Mouse (Mus musculus) thymus, adult 2 months (tissue): ENCODE results near the gene Oser1. TPM values are rescaled to one million over a fixed set of nuclear protein-coding genes. Genes with fewer than 3 reads are reported as not detected.

Experiments
- DNase-seq: peaks from one replicate; pipeline ENCODE4 v3.0.0; 2021
- H3K27ac ChIP-seq: fragments of 200-500 bp; 2 replicates; pipeline ENCODE4 v1.5.1; 2012; ENCODE audit warnings: low read length, control low read depth; ENCODE audit not compliant: control insufficient read depth, insufficient read depth
- H3K27me3 ChIP-seq: fragments of 200-500 bp; 2 replicates; pipeline ENCODE4 v1.6.1; 2012; ENCODE audit warnings: mild to moderate bottlenecking, low read length, moderate library complexity, mixed read lengths; ENCODE audit not compliant: control insufficient read depth, insufficient read depth
- H3K36me3 ChIP-seq: fragments of 200-500 bp; 2 replicates; pipeline ENCODE4 v1.6.1; 2012; ENCODE audit warnings: mild to moderate bottlenecking, low read length, moderate library complexity; ENCODE audit not compliant: control insufficient read depth, insufficient read depth
- H3K4me1 ChIP-seq: fragments of 200-500 bp; replicated peaks from 2 replicates; pipeline ENCODE4 v1.6.1; 2012; ENCODE audit warnings: low read length; ENCODE audit not compliant: control insufficient read depth, insufficient read depth
- H3K4me3 ChIP-seq: fragments of 200-500 bp; 2 replicates; pipeline ENCODE4 v1.5.1; 2012; ENCODE audit warnings: mild to moderate bottlenecking, low read length, control low read depth, moderate library complexity; ENCODE audit not compliant: control insufficient read depth, insufficient read depth
- CTCF ChIP-seq: fragments of 200-500 bp; IDR thresholded peaks from 2 replicates; pipeline ENCODE4 v1.5.1; 2012; ENCODE audit warnings: mild to moderate bottlenecking, control low read depth, low read length, moderate library complexity, borderline replicate concordance; ENCODE audit not compliant: control insufficient read depth, poor library complexity, insufficient read depth; ENCODE audit errors: extremely low read depth
- POLR2A ChIP-seq: fragments of 200-500 bp; IDR thresholded peaks from 2 replicates; pipeline ENCODE4 v1.6.1; 2012; ENCODE audit warnings: mild to moderate bottlenecking, low read length, control low read depth, moderate library complexity; ENCODE audit not compliant: control insufficient read depth, poor library complexity, insufficient read depth; ENCODE audit errors: extremely low read depth
- WGBS: fragments of 180-500 bp; shearing (Covaris S2); methylation state at CpG from one replicate; pipeline ENCODE4 v1.1.7; 2018; 5-methylcytosine and 5-hydroxymethylcytosine counted together
- polyA plus RNA-seq: library from polyadenylated mRNA; depleted of rRNA; stranded (reverse); fragments of >200 nt; gene quantifications from 2 replicates; pipeline ENCODE4 v1.2.3, GENCODE M21; 2012

Gene Oser1
- polyA plus RNA-seq, 1 experiment: 18.5 TPM

DNA sequence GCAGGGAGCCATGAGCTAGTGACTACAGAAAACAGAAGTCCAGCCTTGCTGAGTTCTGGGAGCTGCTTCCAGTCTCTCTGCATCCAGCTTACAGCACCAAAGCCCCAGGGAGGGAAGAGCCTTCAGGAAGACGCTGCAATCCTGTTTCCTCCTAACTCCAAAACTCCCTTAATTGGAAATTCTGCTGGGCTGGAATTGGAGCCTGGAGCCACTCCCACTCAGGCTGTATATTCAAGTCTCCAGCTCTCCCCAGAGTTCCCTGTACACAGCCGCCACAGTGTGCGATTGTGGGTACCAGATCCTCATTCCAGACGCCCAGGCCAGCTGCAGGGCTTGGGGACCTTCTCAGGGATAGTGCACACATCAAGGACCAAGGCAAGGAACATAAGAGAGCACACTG is 54.3 kb downstream of the Oser1 start:
- Histone ChIP-seq H3K4me3 (no peak overlapping the region), H3K27me3 (no peaks in the 10 kb centered on the region), H3K27ac (no peak overlapping the region), H3K4me1 (no peaks in the 10 kb centered on the region), H3K36me3 (no peaks in the 10 kb centered on the region)
- 62% methylated on average over 4 of the region's 4 CpGs for WGBS
- no peak for DNase-seq
- no peak for TF ChIP-seq CTCF
- no peak for TF ChIP-seq POLR2A

GRCm38 (mm10) chr2:163364785-163365541 is 59.5 kb downstream of the Oser1 start:
- TF ChIP-seq POLR2A: no peak
- TF ChIP-seq CTCF: no peak
- Histone ChIP-seq H3K4me3 (no peak overlapping the region), H3K36me3 (no peaks in the 10 kb centered on the region), H3K27ac (no peak overlapping the region), H3K4me1 (no peaks in the 10 kb centered on the region), H3K27me3 (no peaks in the 10 kb centered on the region)
- DNase-seq: no peak
- WGBS: 83% methylated on average over 18 of the region's 18 CpGs

DNA sequence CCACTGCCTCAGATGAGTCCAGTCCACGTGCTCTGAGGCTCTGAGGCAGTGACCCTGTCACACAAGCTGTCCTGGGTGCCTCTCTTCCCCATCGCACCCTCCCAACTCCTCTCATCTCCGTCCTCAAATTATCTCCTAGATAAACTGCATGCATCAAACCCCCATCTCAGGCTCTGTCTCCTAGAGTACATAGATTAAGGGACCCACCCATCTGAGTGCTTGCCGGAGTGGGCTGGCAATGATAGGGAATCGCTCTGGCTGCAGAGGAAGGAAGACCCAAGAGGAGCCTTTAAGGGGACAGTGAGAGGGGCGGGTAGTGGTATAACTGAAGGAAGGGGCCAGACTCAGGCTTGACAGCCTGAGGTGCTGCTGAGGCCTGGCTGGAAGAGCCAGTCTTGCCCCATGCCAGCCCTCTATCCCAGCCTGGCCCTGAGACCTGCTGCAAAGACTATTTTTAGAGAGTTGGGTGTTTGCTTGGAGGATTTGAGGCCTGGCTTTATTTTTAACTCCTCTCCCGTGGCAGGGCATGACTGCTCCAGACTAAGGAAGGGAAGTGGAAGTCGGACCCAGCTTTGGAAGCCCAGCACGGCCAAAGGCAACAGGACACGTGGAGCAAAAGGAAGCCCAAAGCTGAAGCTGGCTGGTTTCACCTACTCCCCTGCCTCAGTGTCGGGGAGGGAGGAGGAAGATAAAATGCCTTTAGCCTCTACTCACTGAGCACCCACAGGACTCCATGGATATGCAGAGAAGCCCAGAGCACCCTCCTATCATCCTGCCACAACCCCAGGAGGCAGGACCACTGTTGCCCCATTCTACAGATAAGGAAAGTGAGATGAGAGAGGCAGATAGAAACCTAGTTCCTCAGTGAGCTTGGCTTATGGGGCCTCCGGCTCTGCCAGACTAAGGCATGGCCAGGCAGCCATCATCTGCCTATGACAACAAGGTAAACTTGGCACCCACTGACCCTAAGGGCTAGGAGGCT is 61.3 kb downstream of the Oser1 start:
- no peaks in the 10 kb centered on the region for H3K4me1 ChIP-seq
- TF ChIP-seq CTCF: no peak
- no peak for TF ChIP-seq POLR2A
- WGBS: 86% methylated on average over 12 of the region's 12 CpGs
- no peaks in the 10 kb centered on the region for H3K27me3 ChIP-seq
- H3K36me3 ChIP-seq: no peaks in the 10 kb centered on the region
- no peak for DNase-seq
- H3K27ac ChIP-seq: no peak overlapping the region
- no peak overlapping the region for H3K4me3 ChIP-seq

DNA sequence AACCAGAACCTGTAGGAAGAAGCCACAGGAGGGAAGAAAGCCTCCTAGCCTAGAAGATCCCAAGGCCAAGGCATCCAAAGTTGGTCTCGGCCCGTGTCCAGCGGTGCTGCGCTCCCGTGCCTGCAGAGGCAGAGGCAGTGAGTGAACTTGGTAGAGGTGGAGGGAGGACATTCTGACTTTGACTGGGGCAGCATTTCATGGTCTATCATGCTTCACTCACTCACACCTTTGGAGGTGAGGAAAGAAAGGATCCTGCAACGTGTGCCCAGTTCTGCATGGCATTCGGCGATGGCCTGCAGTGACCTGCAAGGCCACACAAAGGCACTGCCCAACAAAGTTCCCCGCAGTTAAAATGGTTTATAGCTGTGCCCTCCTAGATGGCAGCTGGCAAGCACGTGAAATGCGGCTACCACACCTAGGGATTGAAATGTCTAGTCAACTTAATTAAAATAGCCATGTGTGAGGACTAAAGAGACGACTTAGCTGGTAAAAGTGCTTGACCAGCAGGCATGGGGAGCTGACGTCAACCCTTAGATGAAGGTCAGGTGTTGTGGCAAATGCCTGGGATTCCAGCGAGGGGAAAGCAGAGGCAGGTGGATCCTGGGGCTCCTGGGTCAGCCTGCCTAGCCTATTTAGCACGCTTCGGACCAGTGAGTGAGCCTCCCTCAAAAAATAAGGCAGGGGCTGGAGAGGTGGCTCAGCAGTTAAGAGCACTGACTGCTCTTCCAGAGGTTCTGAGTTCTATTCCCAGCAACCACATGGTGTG is 63.5 kb downstream of the Oser1 start:
- H3K27me3 ChIP-seq: no peaks in the 10 kb centered on the region
- no peaks in the 10 kb centered on the region for H3K36me3 ChIP-seq
- WGBS: 94% methylated on average over 16 of the region's 16 CpGs
- no peak for DNase-seq
- 0 out of 2 replicates have a peak, but pooled peaks cover under 1% of the 10 kb centered on the region for H3K4me1 ChIP-seq
- no peak overlapping the region for H3K4me3 ChIP-seq
- H3K27ac ChIP-seq: no peak overlapping the region
- TF ChIP-seq CTCF (no peak), POLR2A (no peak)

DNA sequence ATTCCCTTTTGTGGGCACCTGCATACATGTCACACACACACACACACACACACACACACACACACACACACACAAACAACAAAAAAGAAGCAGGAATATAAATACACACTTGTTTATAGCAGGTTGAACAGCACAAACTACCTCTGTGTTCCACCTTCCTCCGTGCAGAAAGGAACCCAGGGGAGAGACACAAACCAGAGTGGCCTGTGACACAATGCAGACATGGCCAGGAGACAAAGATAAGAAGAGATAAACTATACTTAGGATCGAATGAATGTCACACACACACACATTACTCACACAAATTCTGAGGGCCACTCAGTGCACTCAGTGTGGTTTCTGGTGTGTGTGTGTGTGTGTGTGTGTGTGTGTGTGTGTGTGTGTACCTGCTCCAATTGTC is 65.2 kb downstream of the Oser1 start:
- DNase-seq: no peak
- H3K36me3 ChIP-seq: no peaks in the 10 kb centered on the region
- H3K4me3 ChIP-seq: no peak overlapping the region
- 72% methylated on average over 2 of the region's 2 CpGs for WGBS
- TF ChIP-seq POLR2A: no peak
- TF ChIP-seq CTCF: no peak
- H3K27me3 ChIP-seq: no peaks in the 10 kb centered on the region
- no peak overlapping the region for H3K27ac ChIP-seq
- H3K4me1 ChIP-seq: peaks cover 12% of the 10 kb centered on the region

- no peak overlapping the region for H3K27ac ChIP-seq
Measured at GRCm38 (mm10) chr2:163358662-163359061, 65.8 kb downstream of the Oser1 start.

More at GRCm38 (mm10) chr2:163358662-163359061, 65.8 kb downstream of the Oser1 start:
- Histone ChIP-seq H3K36me3 (no peaks in the 10 kb centered on the region), H3K4me1 (peaks cover 12% of the 10 kb centered on the region), H3K27me3 (no peaks in the 10 kb centered on the region), H3K4me3 (no peak overlapping the region)
- no peak for DNase-seq
- WGBS: 53% methylated on average over 5 of the region's 5 CpGs
- TF ChIP-seq CTCF (no peak), POLR2A (no peak)
